Mouse (Mus musculus) kidney, postnatal 0 days (tissue): ENCODE measurements at regions not wholly inside any gene's neighbourhood (a gene's known extent, or its start where the extent isn't known, plus 50 kb on each side); places are given as distances from the start of the nearest gene placed in this dataset.

ENCODE experiments used
- ATAC-seq: fragments of 200-750 bp; cut with Nextera tagmentation; replicated peaks from 2 replicates; pipeline ENCODE4 v1.8.0; 2017; ENCODE audit warnings: low read depth, moderate number of reproducible peaks, moderate TSS enrichment, moderate library complexity; ENCODE audit not compliant: low FRiP score
- DNase-seq: peaks from one replicate; pipeline ENCODE4 v3.0.0-alpha.2; 2016; ENCODE audit warnings: low spot score
- H3K27ac ChIP-seq: fragments of 300-500 bp; sonication (generic); 2 replicates; pipeline ENCODE4 v1.5.1; 2014; ENCODE audit warnings: mild to moderate bottlenecking
- H3K27me3 ChIP-seq: fragments of 300-500 bp; sonication (generic); 2 replicates; pipeline ENCODE4 v1.6.1; 2014; ENCODE audit warnings: low read length, mixed read lengths; ENCODE audit not compliant: insufficient read depth
- H3K36me3 ChIP-seq: fragments of 300-500 bp; sonication (generic); 2 replicates; pipeline ENCODE4 v1.6.1; 2014; ENCODE audit warnings: low read length, mixed read lengths; ENCODE audit not compliant: insufficient read depth
- H3K4me1 ChIP-seq: fragments of 300-500 bp; sonication (generic); replicated peaks from 2 replicates; pipeline ENCODE4 v1.6.1; 2014; ENCODE audit warnings: antibody characterized with exemption, low read length, mixed read lengths; ENCODE audit not compliant: insufficient read depth
- H3K4me2 ChIP-seq: fragments of 300-500 bp; sonication (generic); 2 replicates; pipeline ENCODE4 v1.6.1; 2014; ENCODE audit warnings: mild to moderate bottlenecking, low read length, moderate library complexity, mixed read lengths
- H3K4me3 ChIP-seq: fragments of 300-500 bp; sonication (generic); replicated peaks from 2 replicates; pipeline ENCODE4 v1.5.1; 2014; ENCODE audit warnings: low read depth, low read length
- H3K9ac ChIP-seq: fragments of 300-500 bp; sonication (generic); 2 replicates; pipeline ENCODE4 v1.6.1; 2014; ENCODE audit warnings: low read depth, low read length
- H3K9me3 ChIP-seq: fragments of 300-500 bp; sonication (generic); replicated peaks from 2 replicates; pipeline ENCODE4 v1.6.1; 2016; ENCODE audit warnings: low read length, inconsistent platforms, mixed read lengths
- CTCF ChIP-seq: IDR thresholded peaks from 2 replicates; pipeline ENCODE4 v1.5.1; 2016; ENCODE audit warnings: antibody characterized with exemption, low read depth, mild to moderate bottlenecking, moderate library complexity
- WGBS: fragments of 180-500 bp; shearing (Covaris S2); extraction: QIAGEN DNeasy Blood & Tissue Kit; methylation state at CpG from one replicate; pipeline ENCODE4 v1.1.7; 2014; 5-methylcytosine and 5-hydroxymethylcytosine counted together

DNA sequence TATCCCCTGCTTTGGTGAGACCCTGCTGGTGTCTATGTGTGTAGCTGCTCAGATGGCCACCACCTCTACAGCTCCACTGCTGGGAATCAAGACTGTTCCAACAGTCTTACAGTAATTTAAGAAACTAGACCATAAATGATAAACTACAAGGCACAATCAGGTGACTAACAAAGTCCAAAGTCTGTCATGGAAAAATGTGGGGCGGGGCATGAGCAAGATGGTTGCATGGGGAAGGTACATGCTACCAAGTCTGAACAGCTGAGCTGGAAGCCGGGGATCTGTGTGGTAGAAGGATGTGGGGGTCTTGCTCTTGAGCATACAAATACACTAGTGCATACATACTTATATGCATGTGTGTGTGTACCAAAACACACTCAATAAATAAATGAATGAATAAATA, 278.8 kb upstream of the Sox2 start:
- WGBS: 85% methylated on average over 2 of the region's 2 CpGs
- Histone ChIP-seq H3K27me3 (no peaks in the 10 kb centered on the region), H3K9ac (no peak overlapping the region), H3K9me3 (no peaks in the 10 kb centered on the region), H3K27ac (no peak overlapping the region), H3K4me2 (no peak overlapping the region), H3K4me3 (no peak overlapping the region), H3K4me1 (no peaks in the 10 kb centered on the region), H3K36me3 (no peaks in the 10 kb centered on the region)
- DNase-seq (no peak), ATAC-seq (no peak)
- TF ChIP-seq CTCF: no peak

DNA sequence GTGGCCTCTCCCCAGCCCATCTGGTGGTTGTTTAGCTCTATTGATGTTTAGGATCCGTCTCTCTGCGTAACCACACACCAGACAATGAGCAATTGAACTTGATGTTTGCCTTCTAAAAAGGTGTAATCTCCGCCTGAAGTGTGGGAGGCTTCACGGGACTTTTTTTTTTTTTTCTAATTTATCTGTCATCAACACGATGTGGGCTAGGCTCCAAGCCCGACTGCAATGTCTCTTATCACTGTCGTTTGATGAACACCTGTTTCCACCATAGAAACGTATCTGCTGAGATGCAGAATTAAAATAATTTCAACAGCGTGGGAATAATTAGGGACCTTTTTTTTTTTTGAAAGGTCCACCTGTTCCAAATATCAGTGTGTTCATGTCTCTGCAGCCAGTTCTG, 257.0 kb upstream of the Dnajc19 start:
- 63% methylated on average over 9 of the region's 9 CpGs for WGBS
- H3K4me3 ChIP-seq: no peak overlapping the region

DNA sequence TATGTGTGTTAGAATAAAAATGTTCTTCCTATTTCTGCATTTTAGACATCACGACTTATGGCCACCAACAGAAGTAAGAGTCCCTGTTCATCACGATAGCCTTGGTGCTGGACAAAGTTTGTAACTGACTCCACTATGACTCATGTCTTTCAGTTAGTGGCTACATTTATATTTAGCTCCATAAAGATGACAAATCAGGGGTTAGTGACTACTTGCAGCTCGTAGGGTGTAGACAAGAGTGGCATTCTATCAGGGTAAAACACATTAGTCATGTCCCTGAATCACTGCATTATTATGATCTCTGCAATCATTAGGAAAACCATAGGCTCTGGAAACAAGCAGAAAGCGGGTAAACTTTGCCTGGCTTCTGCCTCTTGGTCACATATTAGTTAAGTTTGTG, 252.4 kb upstream of the Dnajc19 start:
- TF ChIP-seq CTCF: no peak
- H3K27me3 ChIP-seq: 0 out of 2 replicates have a peak, but pooled peaks cover 3% of the 10 kb centered on the region

More for the DNA sequence above, 257.0 kb upstream of the Dnajc19 start:
- H3K9ac ChIP-seq: no peak overlapping the region
- no peak overlapping the region for H3K27ac ChIP-seq
- no peaks in the 10 kb centered on the region for H3K9me3 ChIP-seq
- DNase-seq: no peak
- no peaks in the 10 kb centered on the region for H3K27me3 ChIP-seq
- H3K36me3 ChIP-seq: no peaks in the 10 kb centered on the region
- no peak for TF ChIP-seq CTCF
- H3K4me2 ChIP-seq: no peak overlapping the region
- H3K4me1 ChIP-seq: no peaks in the 10 kb centered on the region
- no peak for ATAC-seq

DNA sequence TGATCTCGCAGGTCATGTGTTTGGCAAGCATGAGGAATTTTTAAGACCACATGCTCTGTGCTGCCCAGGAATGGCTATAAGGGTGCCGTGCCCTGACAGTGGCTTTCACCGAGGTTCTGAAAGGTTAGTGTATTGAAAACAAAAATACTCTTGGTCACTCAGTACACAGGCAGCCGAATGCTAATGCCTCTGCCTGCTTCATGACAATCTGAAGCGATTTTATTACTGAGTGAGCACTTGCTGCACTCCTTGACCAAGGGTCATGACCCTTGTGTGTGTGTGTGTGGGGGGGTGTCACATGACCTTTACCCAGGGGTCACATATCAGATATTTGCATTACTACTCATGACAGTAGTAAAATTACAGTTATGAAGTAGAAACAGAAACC, 250.8 kb upstream of the Dnajc19 start:
- Histone ChIP-seq H3K27ac (no peak overlapping the region), H3K4me2 (peak overlapping the region; percentile 21; the same call in 1 of the 2 replicates), H3K9ac (no peak overlapping the region), H3K27me3 (0 out of 2 replicates have a peak, but pooled peaks cover 3% of the 10 kb centered on the region), H3K9me3 (no peaks in the 10 kb centered on the region), H3K4me3 (no peak overlapping the region), H3K36me3 (no peaks in the 10 kb centered on the region), H3K4me1 (no peaks in the 10 kb centered on the region)
- DNase-seq (no peak), ATAC-seq (peak; percentile 76; the same call in 1 of the 2 replicates)
- TF ChIP-seq CTCF: no peak
- 6% methylated on average over 5 of the region's 5 CpGs for WGBS

More for the DNA sequence above, 252.4 kb upstream of the Dnajc19 start:
- ATAC-seq: no peak
- no peak overlapping the region for H3K4me3 ChIP-seq
- no peak overlapping the region for H3K4me2 ChIP-seq
- no peak overlapping the region for H3K27ac ChIP-seq
- H3K9ac ChIP-seq: no peak overlapping the region
- DNase-seq: no peak
- no peaks in the 10 kb centered on the region for H3K4me1 ChIP-seq
- H3K36me3 ChIP-seq: no peaks in the 10 kb centered on the region
- 79% methylated on average over 4 of the region's 4 CpGs for WGBS
- H3K9me3 ChIP-seq: no peaks in the 10 kb centered on the region

DNA sequence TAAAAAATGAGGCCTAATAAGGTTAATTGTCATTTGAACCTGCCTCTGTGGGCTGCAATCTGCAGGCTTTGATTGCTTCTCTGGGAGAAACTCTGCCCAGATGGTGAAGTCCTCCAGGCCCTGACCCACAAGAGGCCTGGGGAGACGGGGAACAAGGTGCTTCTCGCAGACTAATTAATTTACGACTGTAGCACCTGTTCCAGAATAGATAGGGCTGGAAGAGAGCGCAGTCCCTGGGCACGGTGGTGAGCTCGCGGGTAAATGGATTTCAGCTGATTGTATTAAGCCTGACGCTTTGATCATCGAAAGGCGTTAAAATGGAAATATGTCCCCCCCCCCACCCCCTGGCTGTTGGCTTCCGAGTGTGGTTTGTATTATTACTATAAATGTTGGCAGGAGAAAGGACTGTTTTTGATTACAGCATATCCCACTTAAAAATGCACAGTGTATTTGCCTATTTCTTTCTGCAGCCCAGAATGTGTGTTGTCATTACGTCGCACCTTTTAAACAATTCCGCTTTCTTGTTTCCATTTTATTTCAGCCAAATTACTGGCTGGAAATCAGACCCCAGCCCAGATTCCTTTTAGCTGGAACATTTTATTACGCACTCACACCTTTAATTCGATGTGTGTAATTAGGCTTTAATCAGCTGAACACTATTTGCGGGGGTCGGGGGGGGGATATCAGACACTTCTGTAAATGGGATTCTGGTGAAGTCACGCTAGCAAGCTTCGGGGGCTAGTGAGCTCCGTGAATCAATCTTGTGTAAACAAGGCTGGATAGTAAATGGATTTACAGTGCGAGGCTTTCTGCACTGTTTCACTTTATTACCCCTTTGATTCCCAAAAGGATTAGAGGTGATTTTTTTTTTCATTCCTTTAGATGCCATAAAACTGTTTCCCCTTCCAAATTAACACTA, 250.1 kb upstream of the Dnajc19 start:
- ATAC-seq (peak; percentile 72; the same call in 1 of the 2 replicates), DNase-seq (peak; percentile 77)
- no peaks in the 10 kb centered on the region for H3K4me1 ChIP-seq
- 0 out of 2 replicates have a peak, but pooled peaks cover 3% of the 10 kb centered on the region for H3K27me3 ChIP-seq
- 10% methylated on average over 22 of the region's 22 CpGs for WGBS
- TF ChIP-seq CTCF: no peak
- no peaks in the 10 kb centered on the region for H3K36me3 ChIP-seq
- no peak overlapping the region for H3K27ac ChIP-seq
- H3K9ac ChIP-seq: no peak overlapping the region
- no peaks in the 10 kb centered on the region for H3K9me3 ChIP-seq
- H3K4me2 ChIP-seq: peak overlapping the region; percentile 21; the same call in 1 of the 2 replicates
- no peak overlapping the region for H3K4me3 ChIP-seq

DNA sequence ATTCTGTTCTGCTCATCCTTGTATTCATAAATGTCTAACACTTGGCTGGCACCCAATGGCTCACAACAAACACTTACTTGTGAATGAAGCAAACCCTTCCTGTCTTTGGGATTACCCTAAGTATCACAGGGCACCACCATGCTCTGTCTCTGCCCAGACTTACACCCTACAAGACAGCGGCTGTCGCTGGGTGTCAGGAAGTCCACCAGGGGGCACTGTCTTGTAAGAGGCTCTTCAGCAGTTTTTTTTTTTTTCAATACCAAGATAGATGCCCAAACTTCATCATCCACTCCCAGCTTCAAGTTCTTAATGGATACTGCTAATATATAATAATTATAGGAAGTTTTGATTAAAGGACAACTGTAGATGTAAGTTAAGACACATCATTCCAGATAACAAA, 247.7 kb upstream of the Dnajc19 start:
- ATAC-seq: no peak

More for the DNA sequence above, 247.7 kb upstream of the Dnajc19 start:
- no peaks in the 10 kb centered on the region for H3K36me3 ChIP-seq
- no peak overlapping the region for H3K4me3 ChIP-seq
- TF ChIP-seq CTCF: peak; percentile 65
- H3K9ac ChIP-seq: no peak overlapping the region
- no peak overlapping the region for H3K4me2 ChIP-seq
- no peak overlapping the region for H3K27ac ChIP-seq
- 26% methylated on average over 2 of the region's 2 CpGs for WGBS
- peak; percentile 43 for DNase-seq
- H3K9me3 ChIP-seq: no peaks in the 10 kb centered on the region
- H3K27me3 ChIP-seq: 0 out of 2 replicates have a peak, but pooled peaks cover 3% of the 10 kb centered on the region
- H3K4me1 ChIP-seq: no peaks in the 10 kb centered on the region
